Mouse (Mus musculus): Measurements from ENCODE around the gene Gm44511. TPM values are rescaled to one million over a fixed set of nuclear protein-coding genes. Genes with fewer than 3 reads are reported as not detected.
"Not testable (repeated sequence)": the region's sequence is repeated elsewhere in the genome, so short reads cannot be mapped to it uniquely, and the experiment has no call there.

Gene Gm44511
- total and polyA plus RNA-seq, 2 experiments = 0.37 TPM; not detected in 1

GRCm38 (mm10) chr6:128797185-128797905 lies 28.8 kb downstream of the Gm44511 start:
- WGBS = 83% methylated on average over 12 of the region's 12 CpGs
- Histone ChIP-seq H3K36me3 (ENCODE audit: control insufficient read depth, insufficient read depth, low read length) (no peaks in the 10 kb centered on the region), H3K79me2 (ENCODE audit: control insufficient read depth, insufficient read depth, low read length) (no peaks in the 10 kb centered on the region), H3K27me3 (ENCODE audit: control insufficient read depth, insufficient read depth, low read length) (0 out of 2 replicates have a peak, but pooled peaks cover 2% of the 10 kb centered on the region), H3K27ac (replicated peaks; ENCODE audit: insufficient read depth, low read depth, low read length) (no peak overlapping the region), H3K9ac (ENCODE audit: low read depth, low read length) (no peak overlapping the region), H3K4me3 (ENCODE audit: insufficient read depth, low read depth, low read length) (no peak overlapping the region), H3K4me1 (ENCODE audit: control insufficient read depth, insufficient read depth, low read length) (peaks cover 2% of the 10 kb centered on the region; the same call in 1 of the 2 replicates)
- DNase-seq (ENCODE audit: extremely low read depth, low read depth, low spot score) = no peak
- TF ChIP-seq CTCF (IDR thresholded peaks at IDR 0.05; ENCODE audit: low read depth, low read length) = no peak
- TF ChIP-seq POLR2A (IDR thresholded peaks at IDR 0.05; ENCODE audit: extremely low read depth, insufficient read depth, low read length) = no peak

- 75% methylated on average over 8 of the region's 8 CpGs for WGBS
- H3K4me1 ChIP-seq (ENCODE audit: control insufficient read depth, insufficient read depth, low read length) = peaks cover 2% of the 10 kb centered on the region; the same call in 1 of the 2 replicates
- H3K36me3 ChIP-seq (ENCODE audit: control insufficient read depth, insufficient read depth, low read length) = no peaks in the 10 kb centered on the region
- H3K27ac ChIP-seq (replicated peaks; ENCODE audit: insufficient read depth, low read depth, low read length) = no peak overlapping the region
- H3K27me3 ChIP-seq (ENCODE audit: control insufficient read depth, insufficient read depth, low read length) = 0 out of 2 replicates have a peak, but pooled peaks cover 2% of the 10 kb centered on the region
- TF ChIP-seq POLR2A (IDR thresholded peaks at IDR 0.05; ENCODE audit: extremely low read depth, insufficient read depth, low read length) (no peak), CTCF (IDR thresholded peaks at IDR 0.05; ENCODE audit: low read depth, low read length) (no peak)
- no peak for DNase-seq (ENCODE audit: extremely low read depth, low read depth, low spot score)
- no peak overlapping the region for H3K9ac ChIP-seq (ENCODE audit: low read depth, low read length)
- H3K4me3 ChIP-seq (ENCODE audit: insufficient read depth, low read depth, low read length) = no peak overlapping the region
- no peaks in the 10 kb centered on the region for H3K79me2 ChIP-seq (ENCODE audit: control insufficient read depth, insufficient read depth, low read length)
Observed at GRCm38 (mm10) chr6:128796321-128796955, 29.7 kb downstream of the Gm44511 start.

DNA sequence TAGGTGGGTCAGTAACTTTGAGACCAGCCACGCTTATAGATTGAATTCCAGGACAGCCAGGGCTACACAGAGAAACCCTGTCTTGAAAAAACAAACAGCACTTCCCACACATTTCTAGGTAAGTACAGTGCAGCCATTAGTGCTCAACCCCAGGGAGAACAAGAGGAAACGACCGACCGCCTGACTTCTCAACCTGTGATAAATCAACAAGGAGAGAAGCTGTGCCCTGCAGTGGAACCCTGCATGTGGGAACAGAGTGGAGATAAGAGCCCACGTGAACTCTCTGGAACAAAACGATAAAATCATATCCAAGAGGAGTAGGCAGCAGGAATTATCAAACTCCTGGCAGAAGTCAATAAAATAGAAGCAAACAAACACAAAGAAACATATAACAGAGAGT lies 32.4 kb downstream of the Gm44511 start:
- WGBS = 33% methylated on average over 6 of the region's 6 CpGs
- 0 out of 2 replicates have a peak, but pooled peaks cover 2% of the 10 kb centered on the region for H3K27me3 ChIP-seq (ENCODE audit: control insufficient read depth, insufficient read depth, low read length)
- H3K79me2 ChIP-seq (ENCODE audit: control insufficient read depth, insufficient read depth, low read length) = no peaks in the 10 kb centered on the region
- peak; percentile 20 for DNase-seq (ENCODE audit: extremely low read depth, low read depth, low spot score)
- TF ChIP-seq POLR2A (IDR thresholded peaks at IDR 0.05; ENCODE audit: extremely low read depth, insufficient read depth, low read length) (no peak), CTCF (IDR thresholded peaks at IDR 0.05; ENCODE audit: low read depth, low read length) (no peak)
- H3K36me3 ChIP-seq (ENCODE audit: control insufficient read depth, insufficient read depth, low read length) = no peaks in the 10 kb centered on the region
- no peak overlapping the region for H3K4me3 ChIP-seq (ENCODE audit: insufficient read depth, low read depth, low read length)
- peaks cover 2% of the 10 kb centered on the region; the same call in 1 of the 2 replicates for H3K4me1 ChIP-seq (ENCODE audit: control insufficient read depth, insufficient read depth, low read length)
- H3K27ac ChIP-seq (replicated peaks; ENCODE audit: insufficient read depth, low read depth, low read length) = no peak overlapping the region
- no peak overlapping the region for H3K9ac ChIP-seq (ENCODE audit: low read depth, low read length)

DNA sequence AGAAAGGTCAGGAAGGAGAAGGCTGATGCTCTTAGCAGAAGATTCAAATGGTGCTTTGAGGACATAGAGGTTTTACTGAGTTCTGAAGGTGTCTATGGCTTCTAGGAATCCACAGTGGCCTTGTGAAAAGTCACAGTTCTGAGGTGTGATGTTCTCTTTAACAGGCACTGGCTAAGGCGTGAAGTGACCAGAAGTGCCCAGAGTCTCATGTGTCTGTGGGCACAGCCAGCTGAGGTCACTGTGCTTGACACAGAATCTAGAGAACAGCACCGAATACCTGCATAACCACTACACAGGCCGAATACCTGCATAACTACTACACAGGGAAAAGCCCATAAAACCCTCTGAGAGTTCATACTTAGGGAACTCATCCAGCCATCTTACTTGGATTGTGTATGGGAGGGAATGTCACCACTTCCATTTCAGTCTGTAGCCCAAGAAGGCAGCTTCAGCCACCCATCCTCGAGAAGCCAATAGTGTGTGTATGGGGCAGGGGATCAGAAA lies 35.6 kb downstream of the Gm44511 start:
- H3K4me3 ChIP-seq (ENCODE audit: insufficient read depth, low read depth, low read length); H3K9ac ChIP-seq (ENCODE audit: low read depth, low read length); H3K79me2 ChIP-seq (ENCODE audit: control insufficient read depth, insufficient read depth, low read length); H3K27ac ChIP-seq (replicated peaks; ENCODE audit: insufficient read depth, low read depth, low read length); H3K36me3 ChIP-seq (ENCODE audit: control insufficient read depth, insufficient read depth, low read length); DNase-seq (ENCODE audit: extremely low read depth, low read depth, low spot score); H3K27me3 ChIP-seq (ENCODE audit: control insufficient read depth, insufficient read depth, low read length); H3K4me1 ChIP-seq (ENCODE audit: control insufficient read depth, insufficient read depth, low read length): not testable (repeated sequence)
- WGBS = 91% methylated on average over 4 of the region's 4 CpGs

DNA sequence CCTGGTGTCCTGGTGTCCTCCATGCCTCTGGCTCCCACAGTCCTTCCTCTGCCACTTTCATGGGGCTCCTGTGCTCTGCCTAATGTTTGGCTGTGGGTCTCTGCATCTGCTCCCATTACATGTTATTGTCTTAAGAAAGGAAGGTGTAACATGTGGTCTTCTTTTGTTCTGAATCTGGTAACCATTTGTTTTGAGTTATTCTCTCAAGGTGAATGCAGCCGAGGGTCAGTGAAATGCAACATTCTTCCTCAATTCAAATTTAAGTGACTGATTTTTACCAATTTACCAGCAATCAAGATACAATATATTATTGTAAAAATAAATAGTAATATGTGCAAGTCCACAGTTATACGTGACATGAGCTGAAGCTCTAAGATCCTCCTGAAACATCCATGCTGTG lies 37.0 kb downstream of the Gm44511 start, which contains the start of gene Klrb1c:
TSS of gene Klrb1c (minus strand) at position 101 of the 400 bp plus-strand sequence.
- DNase-seq (ENCODE audit: extremely low read depth, low read depth, low spot score) = no peak
- Histone ChIP-seq H3K9ac (ENCODE audit: low read depth, low read length) (no peak within 1 kb of the TSS), H3K27me3 (ENCODE audit: control insufficient read depth, insufficient read depth, low read length) (0 out of 2 replicates have a peak, but pooled peaks cover 2% of the 10 kb centered on the region), H3K79me2 (ENCODE audit: control insufficient read depth, insufficient read depth, low read length) (no peaks in the 10 kb centered on the region), H3K4me3 (ENCODE audit: insufficient read depth, low read depth, low read length) (no peak within 1 kb of the TSS), H3K27ac (replicated peaks; ENCODE audit: insufficient read depth, low read depth, low read length) (no peak within 1 kb of the TSS), H3K36me3 (ENCODE audit: control insufficient read depth, insufficient read depth, low read length) (no peaks in the 10 kb centered on the region), H3K4me1 (ENCODE audit: control insufficient read depth, insufficient read depth, low read length) (no peaks in the 10 kb centered on the region)
- 97% methylated on average over 2 of the region's 2 CpGs for WGBS
- TF ChIP-seq CTCF (IDR thresholded peaks at IDR 0.05; ENCODE audit: low read depth, low read length) (no peak), POLR2A (IDR thresholded peaks at IDR 0.05; ENCODE audit: extremely low read depth, insufficient read depth, low read length) (no peak)
